Mouse (Mus musculus) lung, adult 2 months (tissue): ENCODE results near the gene Nphs1.

Experiments used
- CTCF ChIP-seq: fragments of 200-500 bp; IDR thresholded peaks from 2 replicates; pipeline ENCODE4 v1.5.1; 2011; ENCODE audit warnings: mild to moderate bottlenecking, low read length, control low read depth; ENCODE audit not compliant: insufficient read depth
- POLR2A ChIP-seq: fragments of 200-500 bp; IDR thresholded peaks from 2 replicates; pipeline ENCODE4 v1.6.1; 2011; ENCODE audit warnings: low read depth, mild to moderate bottlenecking, control low read depth, low read length, borderline replicate concordance; ENCODE audit errors: extremely low read depth

DNA sequence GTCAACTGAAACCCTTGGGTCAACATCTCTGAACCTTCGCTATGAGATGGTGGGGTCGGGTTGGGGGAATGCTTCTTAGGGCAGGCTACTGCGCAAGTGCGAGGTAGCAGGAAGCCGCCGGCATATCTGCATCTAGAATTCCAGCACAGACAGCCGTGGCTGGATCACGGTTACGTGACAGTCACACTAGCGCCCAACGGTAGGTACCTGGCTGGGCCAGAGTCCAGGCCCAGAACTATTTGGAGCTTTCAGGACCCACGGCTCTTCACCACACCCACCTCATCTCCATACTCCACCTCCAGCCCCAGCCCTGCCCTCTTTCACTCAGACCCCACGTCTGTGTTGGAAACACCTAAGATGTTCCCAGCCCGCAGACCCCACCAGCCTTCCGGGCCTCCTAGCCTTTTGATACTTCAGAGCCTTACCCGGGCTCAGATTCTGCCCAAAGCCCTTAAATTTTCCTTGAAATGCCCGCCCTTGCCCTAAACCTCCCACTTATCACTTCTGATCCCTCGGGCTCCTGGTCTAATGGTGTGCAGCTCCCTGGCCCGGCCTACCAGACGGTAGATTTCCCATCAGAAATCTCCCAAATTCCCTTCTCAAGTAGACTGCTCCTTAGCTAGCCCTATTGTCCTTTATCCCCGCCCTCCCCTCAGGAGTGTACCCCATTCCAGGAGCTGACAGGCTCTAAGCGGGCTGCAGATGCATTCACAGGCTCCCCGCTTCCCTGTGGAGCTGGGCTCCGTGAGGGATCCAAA is 57.1 kb downstream of the Nphs1 start:
- TF ChIP-seq CTCF (no peak), POLR2A (no peak)
